Mouse (Mus musculus) liver, adult 2 months (tissue): Measurements from ENCODE around the gene Sdk2. TPM values are rescaled to one million over a fixed set of nuclear protein-coding genes. Genes with fewer than 3 reads are reported as not detected.

ENCODE experiments used
- DNase-seq: peaks from one replicate; pipeline ENCODE4 v3.0.0-alpha.2; 2011; ENCODE audit warnings: low read depth, low spot score; ENCODE audit errors: extremely low read depth
- H3K27ac ChIP-seq: fragments of 200-500 bp; replicated peaks from 2 replicates; pipeline ENCODE4 v1.5.1; 2012; ENCODE audit warnings: low read depth, mild to moderate bottlenecking, control low read depth, inconsistent platforms, low read length; ENCODE audit not compliant: insufficient read depth
- H3K27me3 ChIP-seq: fragments of 200-500 bp; 2 replicates; pipeline ENCODE4 v1.6.1; 2012; ENCODE audit warnings: mild to moderate bottlenecking, moderate library complexity, low read length, inconsistent platforms; ENCODE audit not compliant: control insufficient read depth, insufficient read depth
- H3K36me3 ChIP-seq: fragments of 200-500 bp; 2 replicates; pipeline ENCODE4 v1.6.1; 2012; ENCODE audit warnings: low read length, inconsistent platforms; ENCODE audit not compliant: control insufficient read depth, insufficient read depth
- H3K4me1 ChIP-seq: fragments of 200-500 bp; 2 replicates; pipeline ENCODE4 v1.6.1; 2011; ENCODE audit warnings: low read length; ENCODE audit not compliant: control insufficient read depth, insufficient read depth
- H3K4me3 ChIP-seq: fragments of 200-500 bp; 2 replicates; pipeline ENCODE4 v1.5.1; 2011; ENCODE audit warnings: low read depth, mild to moderate bottlenecking, control low read depth, low read length, moderate library complexity; ENCODE audit not compliant: insufficient read depth
- H3K79me2 ChIP-seq: fragments of 200-500 bp; 2 replicates; pipeline ENCODE4 v1.6.1; 2012; ENCODE audit warnings: inconsistent platforms, mild to moderate bottlenecking, low read length, moderate library complexity; ENCODE audit not compliant: control insufficient read depth, insufficient read depth
- H3K9ac ChIP-seq: fragments of 200-500 bp; 2 replicates; pipeline ENCODE4 v1.6.1; 2012; ENCODE audit warnings: low read depth, mild to moderate bottlenecking, control low read depth, inconsistent platforms, low read length
- CTCF ChIP-seq: fragments of 200-500 bp; IDR thresholded peaks from 2 replicates; pipeline ENCODE4 v1.5.1; 2011; ENCODE audit warnings: low read depth, low read length, control low read depth
- POLR2A ChIP-seq: fragments of 200-500 bp; IDR thresholded peaks from 2 replicates; pipeline ENCODE4 v1.6.1; 2011; ENCODE audit warnings: low read length, control low read depth; ENCODE audit not compliant: insufficient read depth; ENCODE audit errors: extremely low read depth
- WGBS: fragments of 180-500 bp; shearing (Covaris S2); methylation state at CpG from one replicate; pipeline ENCODE4 v1.1.7; 2018; 5-methylcytosine and 5-hydroxymethylcytosine counted together
- polyA plus RNA-seq: library from polyadenylated mRNA; depleted of rRNA; stranded (reverse); fragments of >200 nt; gene quantifications from 2 replicates; pipeline ENCODE4 v1.2.3, GENCODE M21; 2012
- total RNA-seq: library from RNA; depleted of rRNA; stranded (reverse); fragments of >200 nt; gene quantifications from 2 replicates; pipeline ENCODE4 v1.2.3, GENCODE M21; 2014

The Sdk2 gene
- total and polyA plus RNA-seq, 2 experiments = 0.07 to 0.28 TPM

GRCm38 (mm10) chr11:114028512-114028911 is 38.3 kb downstream of the Sdk2 start:
- Histone ChIP-seq H3K27ac (no peak overlapping the region), H3K4me1 (no peaks in the 10 kb centered on the region), H3K27me3 (no peaks in the 10 kb centered on the region), H3K79me2 (no peaks in the 10 kb centered on the region), H3K4me3 (no peak overlapping the region), H3K9ac (no peak overlapping the region), H3K36me3 (no peaks in the 10 kb centered on the region)
- DNase-seq = peak; percentile 18
- TF ChIP-seq CTCF = no peak
- no peak for TF ChIP-seq POLR2A
- WGBS = 71% methylated on average over 6 of the region's 6 CpGs

DNA sequence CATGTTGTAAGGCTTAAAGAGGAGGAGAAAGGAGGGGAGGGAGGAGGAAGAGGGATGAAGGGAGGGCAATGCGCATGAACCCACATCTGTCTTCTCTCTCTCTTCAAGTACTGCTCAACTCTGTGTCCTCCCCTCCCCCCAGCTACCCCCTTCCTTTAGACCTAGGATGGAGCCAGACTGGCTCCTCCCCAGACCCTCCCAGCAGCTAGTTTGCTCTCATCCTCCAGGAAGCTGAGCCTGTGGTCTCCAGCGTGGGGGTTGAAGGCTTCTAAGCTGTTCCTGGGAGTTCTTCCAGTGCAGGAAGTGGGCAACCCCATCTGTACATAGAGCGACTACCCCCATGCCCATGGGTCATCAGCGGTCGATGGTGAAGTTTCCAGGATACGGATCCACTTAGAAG is 38.8 kb downstream of the Sdk2 start:
- Histone ChIP-seq H3K27me3 (no peaks in the 10 kb centered on the region), H3K4me3 (no peak overlapping the region), H3K79me2 (no peaks in the 10 kb centered on the region), H3K36me3 (no peaks in the 10 kb centered on the region), H3K27ac (no peak overlapping the region), H3K4me1 (no peaks in the 10 kb centered on the region), H3K9ac (no peak overlapping the region)
- 73% methylated on average over 6 of the region's 6 CpGs for WGBS
- TF ChIP-seq POLR2A (no peak), CTCF (no peak)
- no peak for DNase-seq

GRCm38 (mm10) chr11:114025056-114025455 is 41.8 kb downstream of the Sdk2 start:
- DNase-seq = no peak
- no peak overlapping the region for H3K9ac ChIP-seq
- 92% methylated on average over 2 of the region's 2 CpGs for WGBS
- H3K4me1 ChIP-seq = no peaks in the 10 kb centered on the region
- no peaks in the 10 kb centered on the region for H3K27me3 ChIP-seq
- H3K79me2 ChIP-seq = no peaks in the 10 kb centered on the region
- no peaks in the 10 kb centered on the region for H3K36me3 ChIP-seq
- H3K4me3 ChIP-seq = no peak overlapping the region
- TF ChIP-seq CTCF = no peak
- no peak for TF ChIP-seq POLR2A
- H3K27ac ChIP-seq = no peak overlapping the region

- WGBS = 15% methylated on average over 1 of the region's 1 CpGs
- H3K27me3 ChIP-seq = no peaks in the 10 kb centered on the region
- no peak overlapping the region for H3K9ac ChIP-seq
- DNase-seq = peak; percentile 21
- no peak overlapping the region for H3K27ac ChIP-seq
- H3K4me1 ChIP-seq = no peaks in the 10 kb centered on the region
- no peak for TF ChIP-seq CTCF
- no peak for TF ChIP-seq POLR2A
- H3K4me3 ChIP-seq = no peak overlapping the region
- no peaks in the 10 kb centered on the region for H3K36me3 ChIP-seq
- no peaks in the 10 kb centered on the region for H3K79me2 ChIP-seq
Measured at GRCm38 (mm10) chr11:114023965-114024364, 42.9 kb downstream of the Sdk2 start.

DNA sequence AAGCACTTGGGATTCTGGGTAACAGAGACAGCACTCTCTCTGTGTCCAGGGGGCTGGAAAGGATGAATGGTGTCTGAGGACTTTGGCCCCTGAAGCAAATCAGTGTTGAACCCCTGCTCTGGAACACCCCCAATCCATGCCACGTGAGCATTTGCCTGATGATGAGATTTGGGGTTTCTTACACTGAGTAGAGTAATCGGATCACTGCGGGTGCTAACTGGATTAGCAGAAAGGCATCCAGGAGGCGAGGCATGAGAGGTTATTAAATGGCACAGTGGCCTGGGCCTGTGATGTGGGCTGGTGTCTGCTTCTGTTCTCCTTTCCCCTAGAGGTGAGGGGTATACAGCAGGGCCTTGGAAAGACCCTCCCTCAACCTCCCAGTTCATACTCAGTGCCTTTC is 44.7 kb downstream of the Sdk2 start:
- Histone ChIP-seq H3K79me2 (no peaks in the 10 kb centered on the region), H3K4me1 (no peaks in the 10 kb centered on the region), H3K4me3 (no peak overlapping the region), H3K36me3 (no peaks in the 10 kb centered on the region), H3K27me3 (no peaks in the 10 kb centered on the region), H3K27ac (no peak overlapping the region), H3K9ac (no peak overlapping the region)
- 78% methylated on average over 4 of the region's 4 CpGs for WGBS
- TF ChIP-seq CTCF (no peak), POLR2A (no peak)
- DNase-seq = no peak

GRCm38 (mm10) chr11:114019087-114019486 is 47.8 kb downstream of the Sdk2 start:
- no peaks in the 10 kb centered on the region for H3K27me3 ChIP-seq
- no peak for DNase-seq
- H3K27ac ChIP-seq = no peak overlapping the region
- H3K4me3 ChIP-seq = no peak overlapping the region
- no peak overlapping the region for H3K9ac ChIP-seq
- H3K79me2 ChIP-seq = no peaks in the 10 kb centered on the region
- H3K36me3 ChIP-seq = no peaks in the 10 kb centered on the region
- TF ChIP-seq POLR2A (no peak), CTCF (no peak)
- H3K4me1 ChIP-seq = no peaks in the 10 kb centered on the region
- WGBS = 75% methylated on average over 11 of the region's 11 CpGs
